Mouse (Mus musculus) liver, embryonic 14.5 days (tissue): ENCODE data around the gene Fkbp8.

Experiments
- CTCF ChIP-seq: IDR thresholded peaks from 2 replicates; pipeline ENCODE4 v1.5.1; 2016; ENCODE audit warnings: antibody characterized with exemption, low read depth, control low read depth
- EP300 ChIP-seq: IDR thresholded peaks from 2 replicates; pipeline ENCODE4 v1.6.1; 2016; ENCODE audit warnings: antibody characterized with exemption, low read depth

- no peak for TF ChIP-seq CTCF
- no peak for TF ChIP-seq EP300
Observed at GRCm38 (mm10) chr8:70493692-70494415, 33.7 kb upstream of the Fkbp8 start.
